Mouse (Mus musculus): ENCODE data around the gene Txndc17.
"Not testable (repeated sequence)": the region's sequence is repeated elsewhere in the genome, so short reads cannot be mapped to it uniquely, and the experiment has no call there.

Txndc17 gene

GRCm38 (mm10) chr11:72207204-72207833 is at the start of gene Txndc17, which contains the start of gene 4933427D14Rik:
Gene Txndc17 (plus strand): TSS chr11:72207547.
Gene 4933427D14Rik (minus strand): TSS chr11:72207459.
- peak; percentile 90 to 92 for DNase-seq

GRCm38 (mm10) chr11:72163198-72163597 is 44.1 kb upstream of the Txndc17 start:
- DNase-seq, result no peak

- no peak for DNase-seq
These were observed 37.5 kb upstream of the Txndc17 start for GRCm38 (mm10) chr11:72169871-72170270.

GRCm38 (mm10) chr11:72171906-72172305 is 35.4 kb upstream of the Txndc17 start:
- not testable (repeated sequence) for DNase-seq

- DNase-seq, result no peak
These were observed 33.8 kb upstream of the Txndc17 start for GRCm38 (mm10) chr11:72173506-72173905.

- no peak for DNase-seq
These were observed 32.6 kb upstream of the Txndc17 start for GRCm38 (mm10) chr11:72174721-72175120.

- DNase-seq, result no peak
These were observed 31.4 kb upstream of the Txndc17 start for GRCm38 (mm10) chr11:72175966-72176365.

- no peak for DNase-seq
These were observed 30.8 kb upstream of the Txndc17 start for GRCm38 (mm10) chr11:72176553-72176952.

GRCm38 (mm10) chr11:72180556-72180955 is 26.8 kb upstream of the Txndc17 start:
- DNase-seq, result no peak

- DNase-seq, result no peak
These were observed 26.2 kb upstream of the Txndc17 start for GRCm38 (mm10) chr11:72181136-72181535.

- peak in 1 of 2 experiments; percentile 31 for DNase-seq
These were observed 23.1 kb upstream of the Txndc17 start for GRCm38 (mm10) chr11:72184252-72184651.

- no peak for DNase-seq
These were observed 16.5 kb upstream of the Txndc17 start for GRCm38 (mm10) chr11:72190857-72191256.

- DNase-seq, result no peak
These were observed 13.1 kb upstream of the Txndc17 start for GRCm38 (mm10) chr11:72194259-72194658.

- no peak for DNase-seq
These were observed 10.8 kb upstream of the Txndc17 start for GRCm38 (mm10) chr11:72196506-72196905.

GRCm38 (mm10) chr11:72203440-72203839 is 3.9 kb upstream of the Txndc17 start:
- DNase-seq, result no peak

GRCm38 (mm10) chr11:72205256-72205655 is 2.1 kb upstream of the Txndc17 start:
- DNase-seq, result no peak

- DNase-seq, result peak; percentile 44 to 46
These were observed 775 bp upstream of the Txndc17 start, which contains the start of gene Gm43951 for GRCm38 (mm10) chr11:72206341-72207203. Gene Gm43951 (minus strand): TSS chr11:72206840.

- DNase-seq, result no peak
These were observed 559 bp downstream of the Txndc17 start for GRCm38 (mm10) chr11:72207834-72208377.

- DNase-seq, result peak; percentile 95
These were observed 7.5 kb downstream of the Txndc17 start for GRCm38 (mm10) chr11:72214591-72215409.

GRCm38 (mm10) chr11:72215410-72215797 is 8.1 kb downstream of the Txndc17 start, which contains the start of gene Med31:
Gene Med31 (minus strand): TSS chr11:72215592.
- DNase-seq, result peak; percentile 82 to 85

- no peak for DNase-seq
These were observed 9.8 kb downstream of the Txndc17 start for GRCm38 (mm10) chr11:72217116-72217515.

- peak; percentile 50 to 73 for DNase-seq
These were observed 13.9 kb downstream of the Txndc17 start for GRCm38 (mm10) chr11:72221278-72221677.

GRCm38 (mm10) chr11:72223414-72223813 is 16.1 kb downstream of the Txndc17 start:
- DNase-seq, result no peak
